Mouse (Mus musculus) urinary bladder, postnatal 0 days (tissue): ENCODE data around the gene Klhdc10. TPM values are rescaled to one million over a fixed set of nuclear protein-coding genes. Genes with fewer than 3 reads are reported as not detected.

ENCODE experiments used
- polyA plus RNA-seq: library from polyadenylated mRNA; unstranded; fragments of >200 nt; fragmentation: Nextera tagmentation; extraction: Ambion mirVana; gene quantifications from 2 replicates; pipeline ENCODE4 v1.2.1, GENCODE M21; 2015

The Klhdc10 gene
- polyA plus RNA-seq, result 5.3 and 5.6 TPM in 2 replicates

GRCm38 (mm10) chr6:30401308-30402015, at the start of gene Klhdc10:
Gene Klhdc10, plus strand, starts transcription at chr6:30401868.

GRCm38 (mm10) chr6:30390714-30391697, 10.7 kb upstream of the Klhdc10 start, which contains the start of gene Zc3hc1:
Gene Zc3hc1, minus strand, starts transcription at chr6:30391028.

Other genes starting within 250 kb of the Klhdc10 start
- gene Ube2h, start 97.3 kb upstream of the Klhdc10 start, polyA plus RNA-seq, result 40.1 and 45.3 TPM in 2 replicates
- 20.8 and 21.1 TPM in 2 replicates for gene Zc3hc1, start 10.8 kb upstream of the Klhdc10 start, polyA plus RNA-seq
- 14.9 and 15.1 TPM in 2 replicates for gene Tmem209, start 107.9 kb downstream of the Klhdc10 start, polyA plus RNA-seq
- gene Ssmem1, start 108.0 kb downstream of the Klhdc10 start, polyA plus RNA-seq, result not detected in 2 replicates
- 2.1 and 3.9 TPM in 2 replicates for gene Cpa2, start 139.7 kb downstream of the Klhdc10 start, polyA plus RNA-seq
- gene Cpa4, start 166.5 kb downstream of the Klhdc10 start, polyA plus RNA-seq, result 0.25 and 0.64 TPM in 2 replicates
- 0.06 TPM in 1 of 2 replicates, not detected in the other for gene Cpa5, start 209.1 kb downstream of the Klhdc10 start, polyA plus RNA-seq
- gene Cpa1, start 237.3 kb downstream of the Klhdc10 start, polyA plus RNA-seq, result 0.53 and 0.62 TPM in 2 replicates